Comparison of ENCODE assay signal across 13 mouse cellular contexts in genomic region chr8:11310049-11310448, GRCm38 (mm10). TPM values are rescaled to one million over a fixed set of nuclear protein-coding genes. Genes with fewer than 3 reads are reported as not detected.
DNase-seq lines count a peak whose midpoint lies in the region; ATAC-seq and TF ChIP-seq lines count a peak whose summit lies in the region.
"Had no signal": no experiment of that assay in that cellular context is flagged by ENCODE, and none has a peak within 500 bp of the region (broad histone marks: within the 10 kb centered on the region; RNA-seq: fewer than 3 reads in every experiment).

No protein-coding gene starts in this region.

- peaks cover 57% of the 10 kb centered on the region for H3K4me1 ChIP-seq in heart, embryonic 15.5 days (replicated peaks)
- H3K4me1 ChIP-seq in embryonic facial prominence, embryonic 12.5 days = peaks cover 44% of the 10 kb centered on the region
- peaks cover 43% of the 10 kb centered on the region for H3K4me1 ChIP-seq in limb, embryonic 13.5 days
- H3K4me1 ChIP-seq in cerebellum, adult 2 months (ENCODE audit: control insufficient read depth, insufficient read depth, low read length) = no peaks in the 10 kb centered on the region

- 46% methylated on average over 2 of the region's 2 CpGs for WGBS in heart, embryonic 15.5 days
- 65% methylated on average over 2 of the region's 2 CpGs for WGBS in embryonic facial prominence, embryonic 12.5 days
- 73% methylated on average over 2 of the region's 2 CpGs for WGBS in limb, embryonic 13.5 days
- WGBS in cerebellum, adult 2 months = 89% methylated on average over 2 of the region's 2 CpGs

- ATAC-seq in heart, embryonic 15.5 days (replicated peaks; ENCODE audit: insufficient number of reproducible peaks, insufficient read depth, low FRiP score, low read depth) = no peak
- no peak for ATAC-seq in embryonic facial prominence, embryonic 12.5 days (ENCODE audit: insufficient number of reproducible peaks, insufficient read depth, low FRiP score, low TSS enrichment)
- ATAC-seq in limb, embryonic 13.5 days (ENCODE audit: low FRiP score, low read depth) = no peak

- peak overlapping the region; percentile 75 for H3K4me3 ChIP-seq in heart, embryonic 15.5 days
- H3K4me3 ChIP-seq in embryonic facial prominence, embryonic 12.5 days = no peak overlapping the region
- H3K4me3 ChIP-seq in limb, embryonic 13.5 days = 0 out of 2 replicates have a peak overlapping the region, but pooled peaks have one; percentile 5
- H3K4me3 ChIP-seq in cerebellum, adult 2 months (replicated peaks; ENCODE audit: insufficient read depth, low read depth, low read length) = no peak overlapping the region

- no peak for DNase-seq in heart, adult 8-10 months (ENCODE audit: low spot score)
- DNase-seq in 3134 (ENCODE audit: extremely low read depth, insufficient read length, low spot score) = peak; percentile 28
- DNase-seq in thymus, postnatal 0 days (ENCODE audit: low spot score) = no peak
- DNase-seq in cerebellum, adult 2 months = no peak
- no peak for DNase-seq in right cerebral cortex, adult 2 months (ENCODE audit: low spot score in 2 of 2)
- DNase-seq: adrenal gland, postnatal 14 days; cerebellum, postnatal 14 days; right cerebral cortex, postnatal 25 days had no signal

- H3K27ac ChIP-seq in heart, embryonic 15.5 days = peak overlapping the region; percentile 87
- H3K27ac ChIP-seq in embryonic facial prominence, embryonic 12.5 days = no peak overlapping the region
- no peak overlapping the region for H3K27ac ChIP-seq in limb, embryonic 13.5 days
- H3K27ac ChIP-seq in cerebellum, adult 2 months (ENCODE audit: insufficient read depth, low read length) = no peak overlapping the region

- peak overlapping the region; percentile 69 for H3K4me2 ChIP-seq in heart, embryonic 15.5 days
- peak overlapping the region; percentile 68; the same call in 1 of the 2 replicates for H3K4me2 ChIP-seq in embryonic facial prominence, embryonic 12.5 days (replicated peaks)
- H3K4me2 ChIP-seq in limb, embryonic 13.5 days (replicated peaks) = peak overlapping the region; percentile 93
- H3K4me2 ChIP-seq: liver, embryonic 11.5 days had no signal

- H3K36me3 ChIP-seq in heart, embryonic 15.5 days = peaks cover 4% of the 10 kb centered on the region; the same call in 1 of the 2 replicates
- peaks cover 8% of the 10 kb centered on the region; the same call in 1 of the 2 replicates for H3K36me3 ChIP-seq in embryonic facial prominence, embryonic 12.5 days
- no peaks in the 10 kb centered on the region for H3K36me3 ChIP-seq in limb, embryonic 13.5 days
- H3K36me3 ChIP-seq: G1E had no signal

- no peaks in the 10 kb centered on the region for H3K27me3 ChIP-seq in heart, embryonic 15.5 days
- no peaks in the 10 kb centered on the region for H3K27me3 ChIP-seq in embryonic facial prominence, embryonic 12.5 days
- H3K27me3 ChIP-seq in limb, embryonic 13.5 days = 0 out of 2 replicates have a peak, but pooled peaks cover 6% of the 10 kb centered on the region
- H3K27me3 ChIP-seq in cerebellum, adult 2 months (ENCODE audit: control insufficient read depth, insufficient read depth, low read length) = no peaks in the 10 kb centered on the region

- no peaks in the 10 kb centered on the region for H3K9me3 ChIP-seq in heart, embryonic 15.5 days (replicated peaks)
- H3K9me3 ChIP-seq in embryonic facial prominence, embryonic 12.5 days = no peaks in the 10 kb centered on the region
- H3K9me3 ChIP-seq in limb, embryonic 13.5 days = no peaks in the 10 kb centered on the region
- H3K9me3 ChIP-seq: G1E had no signal

- no peak for TF ChIP-seq POLR2A in cerebellum, adult 2 months (IDR thresholded peaks at IDR 0.05; ENCODE audit: borderline replicate concordance, insufficient read depth, low read length)

- peak overlapping the region; percentile 15; the same call in 1 of the 2 replicates for H3K9ac ChIP-seq in heart, embryonic 15.5 days
- H3K9ac ChIP-seq in embryonic facial prominence, embryonic 12.5 days = no peak overlapping the region
- H3K9ac ChIP-seq in limb, embryonic 13.5 days = no peak overlapping the region

- no peak for TF ChIP-seq CTCF in cerebellum, adult 2 months (IDR thresholded peaks at IDR 0.05; ENCODE audit: borderline replicate concordance, insufficient read depth, low read depth, low read length)

RNA-seq across cellular contexts. Expression of gene Col4a2, which starts 2.6 kb away (rescaled TPM):
- polyA plus RNA-seq in heart, embryonic 15.5 days (2015; fragmentation: Nextera tagmentation; extraction: Ambion mirVana) = 89.8 and 106 TPM in 2 replicates
- 100 to 1,000 TPM in 3 of 4 experiments, 10 to 100 TPM in 1; 93.1 to 141 (median 113) TPM for total RNA-seq in heart, adult 8-10 months (2022)
- 82.2 and 84.0 TPM in 2 replicates for polyA plus RNA-seq in embryonic facial prominence, embryonic 12.5 days (2016; fragmentation: Nextera tagmentation; extraction: Ambion mirVana)
- 52.1 and 56.3 TPM in 2 replicates for polyA plus RNA-seq in limb, embryonic 13.5 days (2015; fragmentation: Nextera tagmentation; extraction: Ambion mirVana)
- polyA plus RNA-seq in thymus, postnatal 0 days (2015; fragmentation: Nextera tagmentation; extraction: Ambion mirVana) = 25.4 and 27.8 TPM in 2 replicates
- polyA plus RNA-seq in cerebellum, adult 2 months (2012; rRNA removed) = 13.8 and 15.0 TPM in 2 replicates
- polyA plus RNA-seq: G1E had no signal

RNA-seq across cellular contexts. Expression of gene Col4a1, which starts 2.6 kb away (rescaled TPM):
- 191 and 245 TPM in 2 replicates for polyA plus RNA-seq in heart, embryonic 15.5 days (2015; fragmentation: Nextera tagmentation; extraction: Ambion mirVana)
- 100 to 1,000 TPM; 136 to 221 (median 183) TPM for total RNA-seq in heart, adult 8-10 months (2022)
- 168 and 169 TPM in 2 replicates for polyA plus RNA-seq in embryonic facial prominence, embryonic 12.5 days (2016; fragmentation: Nextera tagmentation; extraction: Ambion mirVana)
- polyA plus RNA-seq in limb, embryonic 13.5 days (2015; fragmentation: Nextera tagmentation; extraction: Ambion mirVana) = 113 and 115 TPM in 2 replicates
- 56.0 and 57.0 TPM in 2 replicates for polyA plus RNA-seq in thymus, postnatal 0 days (2015; fragmentation: Nextera tagmentation; extraction: Ambion mirVana)
- polyA plus RNA-seq in cerebellum, adult 2 months (2012; rRNA removed) = 14.8 and 15.6 TPM in 2 replicates
- polyA plus RNA-seq: G1E had no signal

Comparison
In these comparisons a context has a peak if more than half of its experiments do, and no peak if none do; other contexts are left out.
1. H3K4me3 ChIP-seq: peak in heart, embryonic 15.5 days (single experiment) and limb, embryonic 13.5 days (single experiment); none in embryonic facial prominence, embryonic 12.5 days (single experiment) and cerebellum, adult 2 months (single experiment).
2. Peak in every context shown above with its lines, with median percentiles within 50 percentile points of each other: H3K4me2 ChIP-seq.